Mouse (Mus musculus): ENCODE measurements at regions not wholly inside any gene's neighbourhood (a gene's known extent, or its start where the extent isn't known, plus 50 kb on each side); places are given as distances from the start of the nearest gene placed in this dataset.

DNA sequence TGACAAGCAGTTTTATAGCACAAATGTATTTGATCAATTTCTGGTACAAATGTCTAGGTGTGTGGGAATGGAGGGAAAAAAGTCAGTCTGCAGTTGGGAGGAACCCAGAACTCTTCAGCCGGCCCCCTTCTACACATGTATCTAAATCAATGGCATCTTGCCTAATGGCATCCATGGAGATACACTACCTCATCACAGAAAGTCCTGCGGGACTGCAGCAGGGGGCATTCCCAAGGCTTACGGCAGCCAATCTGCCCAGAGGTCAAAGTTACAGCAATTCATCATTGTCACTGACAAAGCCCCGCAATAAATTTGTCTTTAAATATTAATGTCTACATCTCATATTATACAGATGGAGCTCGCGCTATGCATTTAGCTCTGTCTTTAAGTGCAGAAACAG, 135.7 kb upstream of the Arhgap5 start:
- DNase-seq = no peak

DNA sequence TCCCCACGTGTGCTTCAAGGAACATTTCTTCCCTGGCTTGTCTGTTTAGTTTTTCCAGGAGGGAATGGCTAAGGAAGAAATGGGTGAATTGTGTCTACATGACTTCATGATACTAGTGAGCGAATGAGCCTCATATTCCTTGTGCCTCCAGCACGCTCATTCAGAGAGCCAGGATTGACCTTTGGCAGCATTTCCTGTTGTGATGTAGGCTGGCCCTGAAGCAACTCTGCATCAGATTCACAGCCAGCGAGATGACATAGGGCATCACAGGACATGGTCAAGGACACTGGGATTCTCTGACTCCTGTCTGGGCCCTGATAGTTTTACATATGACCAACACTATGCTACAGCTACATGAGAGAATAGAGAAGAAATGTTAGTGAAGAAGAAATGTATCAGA, 135.3 kb upstream of the Arhgap5 start:
- DNase-seq = no peak

DNA sequence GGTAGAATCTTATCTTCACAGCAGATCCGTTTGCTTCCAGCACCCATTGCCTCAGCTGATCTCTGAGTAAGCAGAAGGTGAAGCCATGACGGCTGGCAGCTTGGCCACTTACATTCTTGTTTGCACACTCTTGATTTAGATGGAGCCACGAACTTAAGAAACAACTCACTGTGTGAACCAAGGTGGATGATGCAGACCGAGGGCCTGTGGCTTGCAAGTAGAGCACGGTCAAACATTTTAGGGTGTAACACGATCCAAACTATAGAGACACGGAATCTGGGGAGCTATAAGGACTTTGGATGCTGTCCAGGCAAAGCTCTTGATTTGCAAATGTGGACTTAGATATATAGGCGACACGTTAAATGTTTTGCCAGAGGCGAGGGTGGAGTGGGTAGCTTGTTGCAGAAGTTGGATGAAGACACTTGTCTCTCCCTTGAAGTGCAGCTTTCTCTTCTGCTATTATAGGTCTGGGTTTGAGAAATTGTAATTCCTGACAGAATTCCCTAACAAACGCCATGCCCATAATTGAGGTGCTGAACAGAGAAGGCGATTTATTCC, 133.5 kb upstream of the Arhgap5 start:
- DNase-seq = no peak

DNA sequence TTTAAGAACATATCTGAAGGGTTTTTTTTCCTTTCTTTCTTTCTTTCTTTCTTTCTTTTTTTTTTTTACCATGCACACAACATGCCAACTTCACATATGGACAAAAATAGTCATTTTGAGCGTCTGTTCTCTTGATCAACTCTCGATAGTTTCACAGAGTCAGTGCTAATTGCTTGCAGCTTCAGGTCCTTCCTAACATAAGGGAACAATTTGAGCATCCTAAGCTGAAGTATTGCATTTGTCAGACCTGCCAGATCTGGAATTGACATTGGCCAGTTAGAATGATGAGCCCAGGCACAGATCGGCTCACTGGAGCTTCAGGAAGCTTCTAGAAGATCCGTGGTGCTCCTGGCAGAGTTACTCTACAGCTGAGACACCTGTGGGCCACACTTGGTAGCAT, 128.7 kb upstream of the Arhgap5 start:
- DNase-seq = no peak

DNA sequence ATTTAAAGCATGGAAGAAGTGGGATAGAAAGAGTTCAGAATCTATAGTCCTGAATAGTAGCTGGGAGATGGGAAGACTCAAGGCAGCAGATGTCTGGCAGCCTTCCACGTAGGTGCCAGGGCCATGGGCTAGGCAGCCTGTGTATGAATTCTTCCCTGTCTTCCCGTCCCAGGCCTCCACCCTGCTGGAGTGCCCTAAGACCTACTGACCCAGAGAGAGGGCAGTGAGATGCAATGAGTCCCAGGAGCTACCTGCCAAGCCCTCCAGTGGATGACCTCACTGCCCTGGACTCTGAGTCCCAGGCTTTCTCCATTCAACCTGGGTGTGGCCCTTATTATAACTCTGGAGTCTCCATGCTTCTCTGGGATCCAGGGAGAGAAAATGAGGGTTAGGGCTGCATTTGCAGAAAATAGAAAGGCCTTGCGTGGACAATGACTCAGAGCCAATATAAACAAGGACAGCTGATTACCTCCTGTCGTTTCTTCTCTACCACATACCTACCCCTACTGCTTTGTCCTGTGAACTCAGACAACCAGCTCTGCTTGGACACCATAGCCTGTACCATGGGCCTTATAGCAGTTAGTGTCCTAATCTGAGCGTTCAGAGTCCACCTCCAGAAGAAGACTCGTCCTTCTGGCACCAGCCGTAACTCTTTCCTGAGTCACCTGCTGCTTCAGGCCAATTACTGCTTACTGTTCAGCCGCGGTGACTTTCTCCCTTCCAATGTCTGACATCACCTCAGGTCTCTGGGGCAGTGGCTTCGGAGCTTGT, 126.9 kb upstream of the Arhgap5 start:
- DNase-seq = no peak

DNA sequence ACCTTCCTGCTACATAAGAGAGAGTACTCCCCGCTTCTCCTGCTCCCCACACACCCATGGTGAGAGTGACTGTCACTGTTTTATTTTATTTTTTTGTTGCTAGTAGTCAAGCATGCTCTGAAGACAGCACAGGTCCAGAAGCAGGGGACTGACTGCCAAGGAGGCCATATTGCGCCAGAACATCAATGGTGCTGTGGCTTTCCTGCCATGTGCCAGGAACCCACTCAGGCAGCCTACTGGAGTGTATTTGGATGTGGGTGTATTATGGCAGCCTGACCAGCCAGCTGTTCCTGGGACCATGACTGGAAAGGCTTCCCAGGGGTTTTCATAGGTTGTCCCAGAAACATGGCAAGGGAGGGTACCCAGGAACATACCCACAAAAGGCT, 126.3 kb upstream of the Arhgap5 start:
- no peak for DNase-seq

DNA sequence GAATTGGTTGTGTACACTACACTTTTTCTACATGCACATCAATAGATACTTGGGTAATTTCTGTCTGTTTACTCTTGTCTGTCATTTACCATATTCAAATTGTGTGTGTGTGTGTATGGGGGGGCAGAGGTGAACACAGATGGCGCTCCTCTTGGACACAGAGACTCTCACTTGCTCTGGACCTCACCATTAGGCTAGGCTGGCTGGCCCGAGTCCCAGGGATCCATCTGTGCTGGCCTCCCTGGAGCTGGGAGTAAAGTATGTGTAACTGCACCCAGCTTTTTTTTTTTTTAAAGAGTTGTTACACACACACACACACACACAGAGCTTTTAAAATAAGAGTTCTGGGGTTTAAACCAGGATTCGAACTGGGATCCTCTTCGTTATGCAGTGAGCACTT, 124.5 kb upstream of the Arhgap5 start:
- DNase-seq = no peak

DNA sequence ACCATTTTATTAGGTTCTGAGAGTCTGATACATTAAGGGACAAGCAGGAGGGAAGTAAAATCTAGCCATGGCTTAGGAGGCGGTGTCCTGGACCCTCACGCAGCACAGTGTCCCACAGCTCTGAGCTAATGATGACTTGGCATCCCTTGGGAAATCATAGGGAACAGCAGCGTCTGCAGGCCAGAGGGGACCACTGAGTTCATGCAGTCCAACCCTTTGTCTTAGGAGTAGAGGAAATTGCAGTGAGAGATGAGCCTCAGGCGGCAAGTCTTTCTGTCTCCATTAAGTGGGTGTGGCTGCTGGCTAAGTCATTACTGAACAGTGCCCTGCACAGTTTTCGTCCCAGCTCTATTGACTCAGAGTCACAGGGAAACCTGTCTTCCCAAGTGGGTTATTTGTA, 123.8 kb upstream of the Arhgap5 start:
- DNase-seq = no peak

DNA sequence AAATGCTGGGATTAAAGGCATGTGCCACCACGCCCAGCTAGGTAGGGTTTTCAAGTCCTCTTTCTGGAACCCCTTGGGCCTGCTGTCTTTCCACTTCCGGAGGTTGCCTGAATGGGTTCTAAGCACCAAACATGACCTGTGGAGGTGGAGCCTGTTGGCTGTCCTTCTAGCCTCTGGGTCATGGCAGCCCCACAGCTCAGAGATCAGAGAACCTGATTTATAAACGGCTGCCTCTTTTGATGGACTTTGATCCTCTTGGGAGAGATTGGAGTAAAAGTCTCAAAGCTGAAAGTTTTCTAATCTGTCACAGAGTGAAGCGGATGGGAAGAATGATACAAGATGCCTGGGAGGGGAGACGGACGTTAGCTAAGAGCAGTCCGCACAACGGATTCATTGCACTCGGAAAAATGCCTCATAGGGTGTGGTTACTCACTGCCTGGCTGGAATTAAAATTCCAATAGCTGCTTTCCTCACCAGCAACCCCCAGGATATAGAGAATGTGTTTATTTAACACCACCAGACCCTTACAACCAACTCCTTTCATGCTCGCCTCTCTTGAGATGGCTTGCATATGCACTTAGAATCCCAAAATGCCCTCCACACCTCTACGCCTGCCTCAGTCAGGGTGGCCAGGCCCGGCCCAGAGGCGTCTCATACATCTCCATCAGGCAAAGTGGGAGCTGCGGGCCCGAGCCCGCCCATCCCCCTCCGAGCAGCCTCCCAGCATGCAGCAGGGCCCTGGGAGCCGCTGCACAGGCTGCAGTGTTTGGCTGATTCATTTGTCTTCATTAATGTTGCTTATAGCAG, 122.4 kb upstream of the Arhgap5 start:
- no peak for DNase-seq

DNA sequence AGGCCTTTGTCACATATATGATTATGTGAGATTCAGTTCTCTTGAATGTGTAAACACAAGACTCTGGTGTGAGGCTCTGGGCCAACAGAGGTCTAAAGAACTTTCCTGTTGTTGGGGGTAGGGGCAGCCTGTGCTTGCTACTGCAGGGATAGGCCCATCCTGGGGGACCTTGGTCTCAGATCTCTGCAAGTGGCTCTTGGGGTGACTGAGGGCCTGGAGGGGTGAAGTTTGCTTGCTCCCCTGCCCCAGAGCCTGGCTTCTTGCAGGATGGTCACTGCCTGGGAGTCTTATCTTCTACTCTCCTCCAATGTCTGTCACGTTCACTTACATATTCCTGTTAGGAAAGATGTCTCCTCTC, 121.8 kb upstream of the Arhgap5 start:
- no peak for DNase-seq

DNA sequence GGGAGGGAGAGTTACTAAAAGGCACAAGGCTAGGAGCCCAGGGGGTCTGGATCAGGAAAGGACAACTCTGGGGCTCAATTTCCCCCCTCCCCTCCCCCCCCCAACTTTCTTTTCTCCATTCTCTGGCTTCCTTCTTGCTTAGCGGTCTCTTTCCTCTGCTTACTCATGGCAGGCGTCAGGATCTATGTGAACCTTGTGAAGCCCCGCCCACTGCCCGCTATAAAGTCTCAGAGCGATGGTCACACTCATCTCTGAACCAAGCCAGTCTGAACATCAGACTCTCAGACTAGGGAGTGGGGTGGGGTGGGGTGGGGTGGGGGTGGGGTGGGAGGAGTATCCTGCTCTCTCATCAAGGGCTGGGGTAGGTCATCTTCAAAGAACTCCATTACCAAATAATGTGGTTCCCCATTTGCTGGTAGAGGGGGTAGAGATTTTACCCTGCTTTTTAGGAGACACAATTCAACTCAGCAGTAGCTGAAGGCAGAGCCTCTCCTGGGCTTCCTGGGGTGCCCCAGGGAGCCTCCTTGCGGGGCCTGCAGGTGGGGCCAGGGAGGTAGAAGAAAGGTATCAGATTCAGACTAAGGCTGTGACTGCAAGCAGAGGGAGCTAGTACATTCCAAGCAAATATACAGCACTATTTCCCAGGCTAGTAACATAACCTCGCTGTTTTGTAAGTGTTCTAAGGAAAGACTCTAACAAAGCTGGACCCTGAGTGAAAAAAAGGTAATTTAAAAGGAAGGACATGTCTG, 120.8 kb upstream of the Arhgap5 start:
- no peak for DNase-seq

DNA sequence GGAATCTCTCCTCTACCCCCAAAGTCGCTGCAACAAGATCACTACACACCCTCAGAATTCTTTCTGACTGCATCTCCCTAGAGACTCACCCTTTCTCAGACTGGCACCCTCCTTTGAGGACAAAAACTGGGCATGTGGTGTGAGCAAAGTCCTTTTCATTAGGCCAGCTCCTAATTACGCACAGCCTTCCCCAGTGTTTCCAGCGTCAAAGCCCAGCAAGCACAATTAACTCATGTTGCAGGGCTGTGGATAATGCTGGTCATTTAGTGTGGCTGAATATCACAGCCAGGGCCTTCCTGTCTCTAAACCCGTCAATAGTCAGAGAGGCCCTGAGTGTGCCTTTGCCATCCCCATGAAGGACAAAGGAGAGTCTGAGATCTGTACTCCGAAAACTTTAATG, 114.2 kb upstream of the Arhgap5 start:
- DNase-seq = no peak

DNA sequence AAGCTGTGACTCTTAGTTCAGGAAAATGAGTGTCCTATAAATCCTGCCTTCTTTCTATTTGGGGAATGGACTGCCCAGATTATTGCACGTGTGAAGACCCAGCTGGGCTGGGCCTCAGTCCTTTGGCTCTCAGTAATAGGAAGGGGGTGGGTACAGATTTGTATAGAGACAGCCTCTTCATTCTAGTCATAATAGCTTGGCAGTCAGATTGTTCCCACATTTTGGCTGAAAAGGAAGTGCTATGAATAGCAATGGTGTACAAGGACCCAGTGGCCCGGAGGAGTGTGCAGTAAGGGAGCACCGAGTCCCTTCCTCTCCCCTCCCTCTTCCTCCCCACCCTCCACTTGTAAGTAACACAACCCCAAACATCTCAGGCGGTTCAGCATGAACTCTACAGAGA, 113.5 kb upstream of the Arhgap5 start:
- DNase-seq = no peak

DNA sequence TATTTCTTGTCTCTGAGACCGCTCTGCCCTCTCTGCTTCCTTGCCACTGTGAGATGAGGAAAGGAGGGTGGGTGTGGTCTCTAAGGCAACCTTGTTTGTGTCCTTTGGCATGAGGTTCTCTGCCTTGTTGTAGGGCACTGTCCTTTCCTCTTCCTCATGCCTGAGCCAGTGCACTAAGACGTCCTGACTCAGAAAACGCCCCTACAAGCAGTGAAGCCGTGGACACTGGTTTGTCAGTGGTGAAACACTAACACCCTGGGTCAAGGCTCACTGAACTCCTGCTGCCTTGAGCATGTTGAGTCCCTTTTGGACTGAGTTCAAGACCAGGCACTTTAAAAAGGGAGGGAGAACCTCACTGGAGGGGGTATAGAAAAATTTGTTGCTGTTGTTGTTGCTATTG, 111.1 kb upstream of the Arhgap5 start:
- DNase-seq = no peak

DNA sequence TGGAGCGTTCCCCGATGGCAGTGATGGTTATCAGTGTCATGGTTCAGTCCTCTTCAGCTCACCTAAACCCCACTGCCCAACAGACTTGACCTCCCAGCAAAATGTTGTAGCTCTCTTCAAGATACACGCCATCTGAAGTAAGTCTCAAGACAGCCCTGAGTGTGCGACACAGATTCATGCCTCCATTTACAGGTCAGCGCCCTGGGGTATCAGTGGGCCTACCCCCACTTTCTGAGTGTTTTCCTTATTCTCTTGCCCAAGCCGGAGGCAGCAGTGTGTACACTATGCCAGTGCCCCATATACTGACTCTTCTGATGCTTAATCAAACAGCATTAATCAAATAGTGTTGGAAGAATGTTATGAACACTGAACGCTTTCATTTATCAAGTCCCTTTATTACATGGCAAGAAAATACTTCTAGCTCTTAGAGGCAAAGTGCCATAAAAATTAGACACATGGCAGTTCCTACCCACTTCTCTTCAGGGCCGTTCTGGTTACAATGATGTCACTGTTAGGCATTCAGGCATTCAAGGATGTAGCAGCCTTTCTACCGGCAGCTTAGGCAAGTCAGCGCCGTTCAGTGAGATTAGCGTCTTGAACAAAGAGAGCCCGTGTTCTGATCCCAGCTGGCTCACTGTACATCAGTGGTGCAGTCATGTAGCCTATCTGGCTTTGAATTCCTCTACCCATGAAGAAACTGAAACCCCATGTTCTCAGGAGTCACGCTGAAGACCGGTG, 109.6 kb upstream of the Arhgap5 start:
- no peak for DNase-seq

DNA sequence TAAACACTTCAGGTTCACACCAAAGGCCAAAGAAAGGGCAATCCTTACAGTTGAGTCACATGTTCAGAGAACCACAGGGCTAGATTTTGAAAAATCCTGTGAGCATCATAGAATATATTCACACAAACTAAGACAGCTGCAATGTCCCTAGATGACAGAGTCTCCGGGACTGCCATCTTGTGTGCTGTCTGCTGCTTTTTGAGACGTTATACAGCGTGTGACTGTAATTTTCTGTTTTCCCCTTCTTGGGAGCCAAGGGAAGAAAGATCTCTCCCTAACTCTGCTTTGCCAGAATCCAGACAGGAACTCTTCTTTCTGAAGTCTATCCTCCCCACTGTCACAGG, 109.1 kb upstream of the Arhgap5 start:
- DNase-seq = no peak

DNA sequence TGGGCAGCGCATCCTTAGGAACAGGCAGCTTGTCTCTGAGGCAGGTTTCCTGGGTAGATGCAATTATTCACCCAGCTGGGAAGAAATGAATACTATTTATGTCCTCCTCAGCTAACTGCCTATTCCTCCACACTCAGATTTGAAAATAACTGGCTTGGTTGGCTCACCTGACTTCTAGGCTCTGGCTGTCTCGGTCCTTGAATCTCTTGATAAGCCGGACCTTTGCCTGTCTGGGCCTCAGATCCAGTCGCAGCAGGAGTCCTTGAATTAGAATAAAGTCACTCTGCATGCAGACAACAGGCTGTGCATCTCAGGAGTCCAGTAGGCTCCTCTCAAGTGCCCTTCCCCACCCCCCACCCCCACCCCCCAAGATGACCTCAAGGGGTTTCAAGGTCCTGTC, 108.7 kb upstream of the Arhgap5 start:
- DNase-seq = no peak

DNA sequence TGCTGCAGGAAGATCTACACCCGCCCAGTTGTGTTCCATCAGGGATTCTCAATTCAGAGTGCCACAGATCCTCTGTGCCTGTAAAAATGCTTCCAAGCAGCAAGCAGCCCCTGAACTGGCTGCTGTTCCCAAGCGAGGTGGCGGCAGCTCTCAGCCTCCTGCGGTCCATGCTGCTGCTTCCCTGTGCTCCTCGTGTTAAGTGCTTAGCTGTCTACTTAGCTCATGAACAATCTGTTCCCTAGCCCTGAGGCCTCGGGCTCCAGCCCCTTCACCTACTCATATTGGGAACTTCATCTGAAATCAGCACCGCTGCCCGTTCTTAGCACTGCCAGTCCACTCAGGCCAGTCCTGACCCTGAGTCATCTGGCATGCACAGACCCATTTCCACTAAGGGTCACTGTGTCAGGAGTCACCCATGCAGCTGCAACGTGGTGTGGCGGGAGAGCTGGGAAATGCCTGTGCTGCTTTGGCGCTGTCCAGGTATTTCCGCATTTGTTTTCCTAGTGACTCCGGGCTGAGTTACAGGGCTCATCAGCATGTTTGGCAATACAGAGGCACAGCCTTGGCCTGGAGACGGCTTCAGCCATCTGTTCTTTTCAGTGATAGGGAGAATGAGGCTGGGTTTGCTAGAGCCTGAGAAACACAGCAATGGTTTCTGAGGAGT, 107.5 kb upstream of the Arhgap5 start:
- peak; percentile 56 for DNase-seq

DNA sequence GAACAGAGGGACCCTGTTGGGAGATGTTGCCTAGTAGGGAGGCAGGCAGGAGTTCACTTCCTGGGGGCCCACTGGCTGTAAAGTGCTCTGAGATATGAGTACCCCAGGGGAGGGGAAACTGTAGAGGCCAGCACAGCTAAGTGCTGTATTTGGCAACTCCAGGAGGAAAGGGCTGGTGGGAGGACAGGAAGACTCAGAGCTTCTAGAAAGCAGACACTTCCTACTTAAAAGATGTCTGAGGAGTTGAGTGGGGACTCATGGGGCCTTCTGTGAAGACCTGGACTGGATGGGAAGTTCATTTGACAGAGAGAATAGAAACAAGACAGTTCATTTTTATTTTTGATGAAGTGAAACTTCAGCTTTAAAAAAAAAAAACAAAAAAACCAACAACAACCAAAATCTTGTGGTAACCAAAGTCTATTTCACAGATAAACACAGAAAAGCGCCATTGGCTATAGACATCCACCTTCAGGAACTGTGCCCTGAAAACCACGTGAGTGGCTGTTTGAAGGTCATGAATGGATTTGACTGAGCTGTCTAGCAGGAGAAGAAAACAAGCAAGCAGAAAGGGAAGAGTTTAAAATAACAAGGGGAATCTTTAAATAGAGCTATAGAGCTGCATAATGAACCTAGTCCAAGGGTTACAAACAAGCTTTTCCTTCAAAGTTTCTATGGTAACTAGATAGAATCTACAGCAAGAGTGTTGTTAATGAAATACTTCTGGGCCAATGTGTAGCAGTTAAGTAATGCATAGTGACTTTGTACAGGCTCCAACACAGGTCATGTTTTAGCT, 105.9 kb upstream of the Arhgap5 start:
- peak; percentile 36 for DNase-seq

DNA sequence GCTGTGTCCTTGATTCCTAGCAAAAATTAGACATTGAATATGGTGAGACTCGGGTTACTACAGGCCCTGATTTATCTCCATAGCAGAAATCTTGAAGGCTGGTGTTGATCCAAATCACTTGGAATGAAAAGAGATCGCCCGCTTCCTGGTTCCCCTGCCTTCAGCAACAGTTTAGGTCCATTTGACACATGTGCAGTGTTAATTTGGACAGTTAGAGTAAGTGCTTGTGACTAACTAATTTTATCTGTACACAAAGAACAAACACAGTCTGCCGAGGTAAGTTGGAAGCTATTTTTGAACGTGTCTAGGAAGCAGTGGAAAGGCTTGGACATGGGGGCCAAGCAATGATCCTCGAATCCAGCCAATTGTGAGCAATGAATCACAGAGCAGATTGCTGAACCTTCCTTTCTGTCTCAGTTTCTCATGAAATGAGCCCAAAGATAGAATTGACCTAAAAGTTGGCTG, 105.2 kb upstream of the Arhgap5 start:
- no peak for DNase-seq

DNA sequence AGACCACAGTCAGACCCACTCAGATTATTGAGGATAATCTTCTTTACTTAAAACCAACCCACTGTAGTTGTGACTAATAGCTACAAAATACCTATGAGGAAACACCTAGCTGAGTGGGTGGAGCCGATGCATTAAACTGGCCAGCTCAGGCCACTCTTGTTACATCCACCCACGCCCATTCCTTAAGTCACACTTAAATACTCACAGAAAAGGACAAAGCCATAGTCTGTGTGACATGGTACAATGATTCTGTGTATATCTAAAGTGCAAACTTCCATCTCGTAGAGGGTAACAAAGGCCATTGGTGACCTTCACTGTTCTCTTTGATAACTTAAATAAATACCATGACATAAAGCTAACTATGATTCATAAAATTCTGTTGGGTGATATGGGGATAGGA, 103.7 kb upstream of the Arhgap5 start:
- no peak for DNase-seq

DNA sequence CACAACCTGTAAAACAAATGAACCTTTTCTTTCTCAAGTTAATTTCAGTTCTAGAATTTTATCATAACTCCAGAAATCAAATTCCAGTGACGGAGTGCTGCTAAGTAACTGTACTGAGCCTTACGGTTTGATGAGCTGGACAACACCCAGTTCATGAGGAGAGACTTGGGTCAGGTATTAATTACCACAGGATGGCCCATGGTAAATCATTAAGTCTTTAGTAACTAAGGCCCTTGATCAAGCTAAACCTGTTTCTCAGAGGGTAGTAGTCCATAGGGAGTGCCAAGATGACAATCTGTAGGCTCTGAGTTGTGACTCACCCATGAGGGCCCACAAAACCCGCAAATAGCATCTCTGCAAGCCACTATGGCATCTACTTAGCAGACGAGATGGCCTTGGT, 101.1 kb upstream of the Arhgap5 start:
- DNase-seq = no peak

Measured in kidney, adult 11 months (tissue).